Mouse (Mus musculus) mature B cell (primary cell): ENCODE measurements around the gene Cnksr1.
"Not testable (repeated sequence)": the region's sequence is repeated elsewhere in the genome, so short reads cannot be mapped to it uniquely, and the experiment has no call there.

Source experiments
- in situ Hi-C: fragments of 300-500 bp; cut with MboI; formaldehyde crosslinking; loops from 2 replicates; pipeline ENCODE4 v1.14.3; 2019

Gene Cnksr1

DNA sequence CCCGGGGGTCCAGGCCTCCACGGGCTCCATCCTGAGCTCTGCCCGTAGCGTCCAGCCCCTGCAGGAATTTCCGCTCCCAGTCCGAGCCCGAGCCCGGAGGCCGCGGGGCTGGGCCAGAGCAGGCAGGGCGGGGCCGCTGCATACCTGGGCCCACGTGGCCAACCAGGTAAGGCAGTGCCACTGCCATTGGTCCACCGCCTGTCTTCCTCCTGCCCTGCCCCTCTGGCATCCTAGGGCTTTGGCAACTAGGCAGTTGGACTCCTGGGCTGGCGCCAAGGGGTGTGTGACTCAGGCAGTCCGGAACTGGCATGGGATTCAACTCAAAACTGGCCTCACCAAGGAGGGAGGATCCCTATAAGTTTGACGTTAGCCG is at the start of gene Cnksr1:
Gene Cnksr1, minus strand, starts transcription at position 121 of the 373 bp plus-strand sequence.
- in situ Hi-C loops = no loop called here

DNA sequence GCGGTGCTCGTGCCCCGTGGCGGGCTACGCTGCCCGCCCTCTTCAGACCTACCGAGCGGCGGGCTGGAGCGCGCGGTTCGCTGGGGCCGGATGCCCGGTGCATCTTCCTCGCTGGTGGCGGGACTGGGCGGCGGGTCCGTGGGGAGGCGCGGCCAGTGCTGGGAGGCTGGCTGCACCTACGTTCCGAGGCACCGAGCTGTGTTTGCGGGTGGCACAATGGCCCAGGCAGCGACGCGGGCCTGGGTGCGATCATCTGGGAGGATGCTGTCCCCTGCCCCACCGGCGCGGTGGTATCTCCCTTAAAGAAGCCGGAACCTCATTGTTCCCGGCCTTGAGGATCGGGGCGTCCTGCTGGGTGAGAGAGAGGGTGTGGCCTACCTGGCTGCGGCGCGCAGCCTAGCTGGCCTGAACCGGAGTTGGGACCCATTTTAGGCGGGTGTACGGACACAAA is 49.4 kb upstream of the Cnksr1 start, which contains the start of gene Pdik1l:
Gene Pdik1l, minus strand, starts transcription at position 321 of the 451 bp plus-strand sequence.
- in situ Hi-C loops = loop anchor here (5.0 kb wide), 1 partner anchor 100 kb away; the partner anchor contains the start of gene Cep85

GRCm38 (mm10) chr4:134287168-134287564 is 49.0 kb upstream of the Cnksr1 start:
- in situ Hi-C loops = loop anchor here (5.0 kb wide), 1 partner anchor 100 kb away; the partner anchor contains the start of gene Cep85

- in situ Hi-C loops = loop anchor here (5.0 kb wide), 1 partner anchor 99 kb away; the partner anchor contains the start of gene Cep85
These were observed 48.3 kb upstream of the Cnksr1 start for GRCm38 (mm10) chr4:134286226-134287167.

- in situ Hi-C loops = loop anchor here (5.0 kb wide), 1 partner anchor 98 kb away; the partner anchor contains the start of gene Cep85
These were observed 46.7 kb upstream of the Cnksr1 start for GRCm38 (mm10) chr4:134284942-134285341.

DNA sequence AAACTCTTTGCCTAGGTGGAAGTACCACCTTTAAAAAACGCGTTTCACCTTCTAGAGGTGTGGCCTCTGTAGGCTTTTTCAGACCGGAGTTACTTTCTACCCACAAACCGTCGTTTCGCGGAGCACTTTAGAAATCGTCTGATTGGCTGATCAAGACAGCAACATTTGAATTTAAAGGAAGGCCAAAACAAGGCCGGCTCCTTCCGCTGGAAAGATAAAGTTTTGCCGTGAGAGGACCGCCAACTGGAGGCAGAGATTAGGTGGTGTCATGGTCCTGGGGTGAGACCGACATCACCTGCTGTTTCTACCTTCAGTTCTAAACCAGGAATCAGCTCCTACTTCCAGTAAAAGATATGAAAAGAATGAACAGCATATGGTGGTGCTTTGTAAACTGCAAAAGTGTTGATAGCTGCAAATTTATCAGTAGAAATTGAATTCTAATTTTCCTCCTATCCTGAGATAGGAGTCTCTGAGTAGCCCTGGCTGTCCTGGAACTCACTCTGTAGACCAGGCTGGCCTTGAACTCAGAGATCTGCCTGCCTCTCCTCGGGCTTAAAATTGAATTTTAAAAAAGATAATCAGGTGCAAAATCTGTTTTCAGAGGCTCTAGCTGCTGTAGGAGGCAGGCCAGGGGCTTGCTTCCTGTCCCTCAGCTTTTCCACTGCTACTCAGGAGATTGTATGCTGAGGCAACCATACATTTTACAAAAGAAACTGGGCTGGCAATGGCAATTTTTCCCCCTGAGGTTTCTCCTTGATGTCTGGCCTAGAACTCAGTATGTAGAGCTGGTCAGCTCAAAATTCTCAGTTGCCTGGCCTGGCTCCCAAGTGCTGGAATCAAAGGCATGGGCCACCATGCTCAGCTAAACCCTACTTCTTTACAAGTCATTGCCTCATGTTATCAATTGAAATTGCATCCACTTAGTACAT is 35.5 kb upstream of the Cnksr1 start:
- in situ Hi-C loops = no loop called here

DNA sequence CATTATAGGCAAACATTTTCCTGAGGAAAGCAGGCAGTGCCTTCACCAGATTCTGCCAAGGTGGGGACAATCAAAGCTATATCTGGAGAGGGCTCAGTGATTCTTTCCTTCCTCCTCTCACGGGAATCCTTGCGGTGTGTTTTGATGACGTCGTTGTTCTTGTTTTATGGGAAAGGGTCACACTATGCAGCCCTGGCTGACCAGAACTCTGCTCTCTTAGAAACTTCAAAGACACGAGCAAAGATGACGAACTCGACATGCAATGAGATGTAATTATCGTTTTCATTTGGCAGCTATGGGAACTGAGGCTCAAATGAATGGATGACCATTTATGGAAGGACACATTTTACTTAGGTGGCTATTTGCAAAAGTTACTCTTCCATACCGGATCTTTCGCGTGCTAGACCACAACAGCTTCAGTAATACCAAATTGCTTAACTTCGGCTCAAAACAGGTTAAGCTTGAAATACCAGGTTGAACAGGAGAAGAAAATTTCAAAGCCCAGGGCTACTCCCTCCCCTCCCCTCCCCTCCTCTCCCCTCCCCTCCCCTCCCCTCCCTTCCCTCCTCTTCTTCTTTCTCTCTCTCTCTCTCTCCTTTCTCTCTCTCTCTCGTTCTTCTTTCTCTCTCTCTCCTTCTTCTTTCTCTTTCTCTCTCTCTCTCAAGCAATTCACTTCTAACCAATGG is 34.7 kb upstream of the Cnksr1 start:
- in situ Hi-C loops = no loop called here

- in situ Hi-C loops = no loop called here
These were observed 33.8 kb upstream of the Cnksr1 start for GRCm38 (mm10) chr4:134271979-134272378.

- in situ Hi-C loops = not testable (repeated sequence)
These were observed 31.4 kb upstream of the Cnksr1 start for GRCm38 (mm10) chr4:134269622-134270021.

DNA sequence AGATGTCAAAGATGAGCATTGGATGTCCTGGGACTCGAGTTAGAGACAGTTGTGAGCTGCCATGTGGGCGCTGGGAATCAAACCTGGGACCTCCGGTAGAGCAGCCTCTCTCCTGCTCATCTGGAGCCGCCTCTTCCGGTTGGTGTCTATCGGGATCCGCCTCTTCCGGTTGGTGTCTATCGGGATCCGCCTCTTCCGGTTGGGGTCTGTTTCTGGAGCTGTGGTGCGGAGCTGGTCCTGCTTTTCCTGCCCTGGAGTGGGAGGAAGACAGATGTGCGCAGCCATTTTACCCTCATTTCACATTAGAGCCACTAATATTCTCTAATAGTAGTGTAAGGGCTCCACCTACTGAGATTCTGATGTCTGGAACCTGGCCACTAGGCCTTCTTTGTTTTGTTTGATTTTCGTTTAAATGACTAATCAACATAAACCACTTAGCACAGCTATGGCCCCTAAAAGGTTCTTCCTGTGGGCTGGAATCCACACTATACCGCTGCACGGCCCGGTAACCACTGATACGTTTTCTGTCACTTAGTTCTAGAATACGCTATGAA is 30.0 kb upstream of the Cnksr1 start:
- in situ Hi-C loops = no loop called here

- in situ Hi-C loops = no loop called here
These were observed 27.8 kb upstream of the Cnksr1 start for GRCm38 (mm10) chr4:134265860-134266585.

GRCm38 (mm10) chr4:134263191-134263590 is 25.0 kb upstream of the Cnksr1 start:
- in situ Hi-C loops = no loop called here

DNA sequence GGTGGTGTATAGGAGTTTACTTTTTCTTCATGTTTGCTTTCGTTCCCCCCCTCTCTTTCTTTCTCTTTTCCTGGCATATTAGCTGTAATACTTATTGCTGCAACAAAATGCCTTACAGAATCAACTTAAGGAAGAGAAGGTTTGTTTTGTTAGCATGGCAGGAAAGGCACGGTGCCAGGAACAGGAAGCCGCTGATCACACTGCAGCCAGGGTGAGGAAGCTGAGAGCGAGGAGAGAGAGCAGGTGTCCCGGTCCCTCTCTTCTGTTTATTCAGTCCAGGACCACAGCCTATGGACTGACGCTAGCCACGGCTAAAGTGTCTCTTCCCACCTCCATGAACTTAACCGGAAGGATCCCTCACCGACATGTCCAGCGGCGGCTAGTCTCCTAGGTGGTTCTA is 20.2 kb upstream of the Cnksr1 start:
- in situ Hi-C loops = no loop called here

DNA sequence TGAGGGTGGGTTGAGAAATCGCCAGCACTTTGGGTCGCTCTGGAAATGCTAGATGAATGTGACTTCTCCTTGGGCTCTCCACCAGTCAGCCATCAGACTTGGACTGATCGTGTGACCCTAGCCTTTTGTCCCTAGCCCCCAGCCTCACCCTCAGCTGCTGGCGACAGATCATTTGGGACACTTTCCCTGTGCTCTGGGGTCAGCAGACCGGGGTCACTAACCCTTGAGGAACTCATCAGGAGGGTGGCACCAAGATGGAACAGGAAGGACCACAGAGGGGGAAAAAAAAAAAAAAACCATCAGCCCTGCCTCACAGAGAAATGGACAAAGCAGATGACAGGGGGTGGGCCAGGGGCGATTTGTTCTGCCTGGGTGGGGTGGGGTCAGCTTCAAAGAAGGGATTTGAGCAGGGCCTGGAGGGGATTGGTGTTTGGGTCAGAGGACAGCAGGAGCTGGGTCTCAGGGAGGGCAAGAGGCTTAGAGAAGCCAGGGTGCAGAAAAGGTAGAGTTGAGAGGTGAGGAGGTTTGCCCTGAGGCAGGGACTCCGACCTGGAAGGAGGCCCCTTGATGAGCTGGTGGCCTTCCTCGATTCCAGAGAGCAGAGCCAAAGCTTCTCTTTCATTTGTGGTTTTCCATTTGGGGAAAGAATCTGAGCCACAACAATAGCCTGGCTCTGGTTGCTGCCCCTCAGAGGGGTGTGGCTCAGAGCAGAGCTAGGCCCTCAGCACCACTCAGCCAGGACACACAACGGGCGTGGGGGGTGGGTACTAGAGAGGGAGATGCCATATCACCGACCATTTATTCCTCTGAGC is 19.2 kb upstream of the Cnksr1 start:
- in situ Hi-C loops = no loop called here

GRCm38 (mm10) chr4:134256407-134257197 is 18.4 kb upstream of the Cnksr1 start:
- in situ Hi-C loops = no loop called here

DNA sequence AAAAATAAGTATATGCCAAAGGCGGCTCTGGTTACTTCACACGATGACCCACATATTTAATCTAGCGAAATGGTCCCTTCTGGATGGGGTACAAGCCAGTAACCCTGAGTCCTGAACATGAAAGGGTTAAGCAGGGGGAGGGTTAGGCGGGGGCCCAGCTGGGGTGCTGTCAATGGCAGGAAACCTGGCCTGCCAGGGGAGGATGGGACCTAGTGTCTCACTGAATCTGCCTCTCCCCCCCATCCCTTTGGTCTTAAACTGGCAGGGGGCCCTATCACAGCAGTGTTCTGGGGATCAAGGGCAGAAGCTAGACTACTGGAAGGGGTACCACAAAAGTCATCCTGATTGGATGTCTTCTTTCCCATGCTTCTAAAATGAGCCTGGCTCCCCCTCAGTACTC is 17.7 kb upstream of the Cnksr1 start:
- in situ Hi-C loops = no loop called here

DNA sequence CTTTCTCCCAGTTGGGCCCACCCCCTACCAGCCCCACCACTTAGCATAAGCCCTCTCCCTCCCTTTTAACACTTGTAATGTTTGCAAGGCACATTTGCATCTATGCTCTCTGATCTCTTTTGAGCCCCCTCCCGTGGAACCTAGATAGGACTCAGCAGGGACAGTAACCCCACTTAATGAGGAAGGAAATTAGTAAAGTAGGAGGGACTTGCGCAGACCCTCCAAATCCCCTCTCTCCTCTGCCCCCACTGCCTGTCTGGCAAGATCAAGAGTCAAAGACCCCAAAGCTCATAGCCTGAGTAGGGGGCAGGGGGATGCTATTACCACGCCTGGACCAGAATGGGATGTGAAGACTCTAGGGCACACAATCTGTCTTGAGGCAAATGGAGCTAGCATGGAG is 16.6 kb upstream of the Cnksr1 start:
- in situ Hi-C loops = no loop called here

DNA sequence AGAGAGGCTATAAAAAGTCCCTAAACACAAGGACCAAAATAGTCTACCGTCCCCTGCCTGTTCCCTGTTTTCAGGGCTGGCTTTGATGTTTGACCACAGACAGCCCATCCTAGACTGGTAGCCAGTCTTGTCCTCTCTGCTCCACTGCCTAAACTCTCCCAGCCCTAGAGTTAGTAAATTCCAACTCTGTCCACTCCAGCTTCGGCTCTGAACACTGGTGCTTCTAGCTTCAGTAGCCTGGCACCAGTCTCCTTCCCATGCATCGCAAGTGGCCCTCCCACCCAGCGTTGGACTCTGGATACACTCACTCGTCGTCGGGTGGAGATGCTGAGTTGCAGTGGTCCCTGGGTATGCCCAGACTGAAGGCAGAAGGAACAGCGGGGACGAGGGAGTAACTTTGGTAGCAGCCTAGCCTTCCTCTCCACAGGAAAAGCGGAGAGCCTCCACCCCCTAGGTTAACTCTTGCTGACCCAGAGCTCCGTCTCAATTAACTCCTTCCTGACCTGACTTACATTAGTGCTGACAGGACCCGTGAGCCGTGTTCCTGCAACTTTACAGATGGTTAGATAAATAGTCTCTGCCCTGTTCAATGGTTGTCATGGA is 15.6 kb upstream of the Cnksr1 start, which contains the start of gene Grrp1:
Gene Grrp1, minus strand, starts transcription at position 385 of the 603 bp plus-strand sequence.
- in situ Hi-C loops = no loop called here
